Mouse (Mus musculus) myocyte (in vitro differentiated cells): ENCODE measurements around the gene Fth1.

ENCODE experiments used
- CEBPB ChIP-seq: IDR thresholded peaks from 2 replicates; pipeline ENCODE4 v1.6.1; 2011; ENCODE audit warnings: mild to moderate bottlenecking, moderate library complexity; ENCODE audit not compliant: poor library complexity, insufficient read depth, severe bottlenecking
- POLR2A ChIP-seq: IDR thresholded peaks from one replicate; pipeline ENCODE4 v1.6.1; 2011; ENCODE audit warnings: low read depth, mild to moderate bottlenecking, control low read depth, moderate library complexity; ENCODE audit not compliant: insufficient read length
- POLR2AphosphoS2 ChIP-seq: IDR thresholded peaks from one replicate; pipeline ENCODE4 v1.6.1; 2011; ENCODE audit warnings: low read depth, control low read depth; ENCODE audit not compliant: insufficient read length
- SRF ChIP-seq: IDR thresholded peaks from one replicate; pipeline ENCODE4 v1.6.1; 2011; ENCODE audit warnings: low read depth; ENCODE audit not compliant: control insufficient read depth, insufficient read length
- TCF12 ChIP-seq: IDR thresholded peaks from one replicate; pipeline ENCODE4 v1.6.1; 2011; ENCODE audit warnings: mild to moderate bottlenecking, control low read depth; ENCODE audit not compliant: poor library complexity, insufficient read depth, severe bottlenecking
- USF1 ChIP-seq: IDR thresholded peaks from one replicate; pipeline ENCODE4 v1.6.1; 2011; ENCODE audit warnings: low read depth, mild to moderate bottlenecking, control low read depth, moderate library complexity

GRCm38 (mm10) chr19:9978431-9978951 lies 1.9 kb upstream of the Fth1 start:
- no peak for TF ChIP-seq CEBPB
- no peak for TF ChIP-seq SRF
- no peak for TF ChIP-seq POLR2A
- no peak for TF ChIP-seq POLR2AphosphoS2
- TF ChIP-seq TCF12 = no peak
- peak; percentile 63 for TF ChIP-seq USF1
